Mouse (Mus musculus) MEL-GATA-1-ER (cell line): Measurements from ENCODE around the gene Cradd.

Experiments used
- DNase-seq: peaks from one replicate; pipeline ENCODE4 v3.0.0-alpha.2; 2012; ENCODE audit warnings: low read depth; ENCODE audit errors: extremely low read depth

Cradd gene

GRCm38 (mm10) chr10:95164949-95165348 lies 159.0 kb downstream of the Cradd start:
- DNase-seq = no peak

DNA sequence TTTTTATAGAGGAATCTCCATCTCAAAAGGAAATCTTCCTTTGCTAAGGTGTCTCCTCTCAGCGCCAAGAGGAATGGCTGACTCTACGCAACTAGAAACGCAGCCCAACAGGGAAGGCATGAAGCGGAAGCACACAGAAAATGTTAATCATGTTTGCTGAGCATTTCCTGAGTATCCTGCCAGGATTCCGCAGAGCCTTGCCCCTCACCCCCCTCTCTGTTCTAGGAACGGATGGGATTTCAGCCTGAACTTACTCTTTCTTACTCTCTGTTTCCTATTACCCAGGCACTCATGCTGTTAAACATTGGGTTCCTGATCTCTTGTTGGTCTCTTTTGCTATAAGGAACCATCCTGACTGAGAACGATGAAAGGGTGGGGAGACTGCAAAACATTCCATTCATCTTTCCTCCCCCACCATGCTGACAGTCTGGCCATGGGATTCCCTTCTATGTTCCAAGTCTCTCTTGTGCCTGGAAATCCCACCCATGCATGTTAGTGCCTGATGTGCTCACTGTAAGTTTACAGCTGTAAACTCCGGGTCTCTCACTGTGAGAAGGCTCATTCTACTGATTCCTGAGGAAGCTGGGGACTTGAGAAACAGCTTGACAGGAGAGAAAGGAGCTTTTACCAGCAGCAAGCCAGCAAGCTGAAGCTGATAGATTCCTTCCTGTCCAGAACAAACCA lies 161.1 kb downstream of the Cradd start:
- DNase-seq = no peak

DNA sequence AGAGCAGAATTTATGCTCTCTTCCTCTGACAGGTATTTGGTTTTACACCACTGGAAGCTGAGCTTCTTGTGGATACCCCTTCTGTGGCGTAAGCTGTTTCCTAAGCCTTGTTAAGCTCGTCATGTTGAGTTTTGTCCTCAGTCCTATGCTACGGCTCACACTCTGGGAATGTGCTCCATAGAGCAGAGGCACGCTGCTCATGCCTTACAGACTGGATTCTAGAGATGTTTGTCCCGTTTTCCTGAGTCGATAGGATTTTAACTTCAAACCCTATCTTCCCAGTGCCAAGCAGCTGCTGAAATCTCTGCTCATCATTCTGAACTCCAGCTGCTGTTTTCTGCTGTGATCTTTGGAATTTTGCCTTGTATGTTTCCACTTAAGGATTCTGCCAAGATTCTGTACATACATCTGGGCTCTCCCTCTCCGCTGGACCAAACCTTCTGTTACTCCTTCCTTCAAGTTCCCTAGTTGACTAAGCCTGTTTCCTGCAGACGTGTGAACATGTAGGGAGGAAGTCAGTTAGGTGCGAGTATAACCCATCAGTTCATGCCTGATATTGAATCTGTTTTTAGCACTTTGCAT lies 164.2 kb downstream of the Cradd start:
- no peak for DNase-seq

GRCm38 (mm10) chr10:95156410-95156809 lies 167.5 kb downstream of the Cradd start:
- no peak for DNase-seq

DNA sequence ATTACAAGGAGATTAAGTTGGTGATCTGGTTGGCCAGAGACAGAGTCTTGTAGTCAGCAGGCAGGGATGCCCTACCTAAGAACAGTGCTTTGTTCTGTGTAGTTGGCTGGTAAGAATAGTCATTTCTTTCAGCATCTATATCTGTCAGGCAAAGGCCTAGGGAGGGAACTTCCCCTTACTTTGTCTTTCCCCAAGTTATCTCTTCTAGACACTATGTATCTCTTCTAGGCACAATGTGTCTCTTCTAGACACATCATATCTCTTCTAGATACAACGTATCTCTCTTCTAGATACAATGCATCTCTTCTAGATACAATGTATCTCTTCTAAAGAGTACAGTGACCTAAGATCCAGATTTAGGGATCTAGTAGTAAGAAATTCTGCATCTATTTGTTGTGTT lies 169.3 kb downstream of the Cradd start:
- peak; percentile 72 for DNase-seq

- no peak for DNase-seq
Observed at GRCm38 (mm10) chr10:95153224-95153623, 170.7 kb downstream of the Cradd start.

GRCm38 (mm10) chr10:95152503-95152989 lies 171.4 kb downstream of the Cradd start:
- DNase-seq = no peak

GRCm38 (mm10) chr10:95151012-95151768 lies 172.7 kb downstream of the Cradd start:
- DNase-seq = peak; percentile 26

DNA sequence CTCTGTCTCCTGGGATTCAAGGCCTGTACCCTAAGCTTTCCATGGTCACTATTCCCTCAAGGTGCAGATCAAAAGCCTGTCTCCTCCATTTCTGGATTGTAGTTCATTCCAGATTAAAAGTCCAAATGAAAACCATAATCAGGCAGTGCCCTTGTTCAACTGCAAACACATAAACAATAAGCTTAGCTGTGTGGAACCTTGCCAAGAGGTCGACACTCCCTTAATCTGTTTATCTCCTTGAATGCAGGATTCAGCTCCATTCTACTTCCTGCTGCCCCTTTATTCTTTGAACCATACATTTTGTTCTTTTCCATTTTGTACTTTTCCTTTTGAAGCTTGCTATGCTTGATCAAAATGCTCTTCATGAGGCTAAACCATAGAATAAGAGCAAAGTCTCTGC lies 174.3 kb downstream of the Cradd start:
- peak; percentile 37 for DNase-seq

- no peak for DNase-seq
Observed at GRCm38 (mm10) chr10:95148641-95149040, 175.3 kb downstream of the Cradd start.

DNA sequence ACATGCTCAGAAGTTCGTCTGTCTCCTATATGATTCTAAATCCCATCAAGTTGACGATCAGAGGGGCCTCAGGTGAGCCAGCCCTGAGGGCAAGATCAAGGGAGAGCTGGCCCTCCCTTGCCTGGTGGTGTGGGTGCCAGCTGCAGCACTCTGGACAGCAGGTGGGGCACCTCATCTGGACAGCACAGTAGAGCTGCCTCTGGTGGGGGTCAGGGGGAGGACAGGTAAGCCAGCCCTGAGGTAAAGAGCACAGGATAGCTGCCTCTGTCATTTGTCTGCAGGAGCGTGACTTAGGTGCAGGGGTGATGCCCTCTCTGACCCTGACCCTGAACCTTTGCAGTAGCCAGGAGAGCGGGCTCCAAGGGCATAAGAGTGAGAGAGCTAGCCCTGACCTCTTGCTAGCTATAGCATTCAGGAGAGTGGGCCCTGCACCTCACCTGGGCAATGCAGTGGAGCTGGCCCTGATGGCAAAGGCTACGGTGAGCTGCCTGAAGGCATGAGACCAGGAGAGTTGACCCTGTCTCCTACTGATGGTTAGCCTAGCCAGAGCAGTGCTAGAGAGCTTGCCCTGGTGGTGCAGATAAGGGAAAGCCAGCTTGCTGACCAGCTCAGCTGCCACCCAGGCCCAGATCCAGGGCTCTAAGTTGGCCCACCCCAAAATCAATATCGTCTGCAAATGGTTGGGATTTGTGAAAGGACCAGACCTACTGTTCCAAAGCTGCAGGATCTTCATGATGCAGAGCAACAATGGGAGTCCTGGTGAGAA lies 176.6 kb downstream of the Cradd start:
- no peak for DNase-seq

GRCm38 (mm10) chr10:95146491-95146890 lies 177.4 kb downstream of the Cradd start:
- DNase-seq = no peak

DNA sequence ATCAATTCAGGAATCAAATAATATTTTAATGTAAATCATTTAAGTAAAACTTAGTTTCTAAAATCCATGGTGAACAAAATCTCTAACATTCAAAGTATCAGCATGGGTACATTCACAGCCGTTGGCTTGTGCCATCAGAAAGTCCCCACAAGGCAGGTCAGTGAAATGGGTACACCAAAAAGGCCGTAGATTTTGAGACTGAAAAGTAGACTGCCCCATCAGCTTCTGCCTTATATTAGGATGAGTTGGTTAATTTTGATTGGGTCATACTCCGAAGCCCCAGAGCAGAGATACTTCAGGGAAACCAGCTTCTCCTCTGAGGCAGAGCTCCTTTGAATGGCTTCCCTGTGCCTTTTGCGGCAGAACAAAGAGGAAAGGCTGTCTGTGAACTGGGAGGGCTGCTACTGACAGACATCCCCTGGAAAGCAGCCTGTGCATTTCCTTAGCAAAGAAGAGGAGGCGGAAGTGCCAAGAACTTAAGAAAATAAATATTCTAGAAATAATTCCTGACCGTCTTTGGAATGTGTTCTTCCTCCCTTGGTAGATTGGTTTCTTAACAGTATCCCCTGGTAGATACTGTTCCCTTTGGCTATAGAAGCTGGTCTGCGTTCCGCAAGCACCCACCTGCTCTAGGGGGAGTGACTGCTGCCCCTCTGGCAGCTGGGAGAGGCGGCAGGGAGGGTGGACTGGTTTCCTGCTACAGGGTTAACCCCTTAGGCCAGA lies 178.6 kb downstream of the Cradd start:
- no peak for DNase-seq

DNA sequence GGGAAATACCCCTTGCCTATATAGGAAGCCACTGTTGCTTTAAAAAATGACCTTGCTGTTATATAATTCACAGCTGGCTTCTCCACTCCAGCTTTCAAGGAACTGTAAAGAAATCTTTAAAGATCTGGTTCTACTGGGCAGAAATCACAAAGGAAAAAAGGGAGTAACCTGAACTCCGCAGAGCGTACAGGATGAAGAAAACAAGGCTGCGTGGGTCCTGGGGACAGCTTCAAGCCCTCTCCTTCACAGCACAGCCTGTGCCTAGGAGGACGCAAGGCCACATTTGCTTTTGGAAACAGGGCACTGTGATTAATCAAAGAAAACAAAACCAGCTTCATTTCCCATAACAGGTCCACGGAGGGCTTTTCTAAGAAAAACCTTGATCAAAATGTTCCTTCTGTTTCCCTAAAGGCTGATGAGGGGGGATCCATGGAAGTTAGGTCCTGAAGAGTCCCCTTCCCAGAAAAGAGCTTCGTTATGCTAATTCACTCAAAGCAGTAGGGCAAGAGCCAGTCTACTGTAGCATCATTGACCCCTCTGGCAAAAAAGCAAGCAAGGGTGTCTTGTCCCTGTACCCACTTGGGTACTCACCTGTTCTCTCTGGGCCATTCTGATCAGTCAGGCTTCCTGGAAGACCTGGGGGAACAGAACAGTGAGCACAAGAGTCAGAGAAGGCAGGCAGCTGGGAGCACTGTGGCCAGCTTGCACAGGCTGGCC lies 179.4 kb downstream of the Cradd start:
- DNase-seq = no peak

- no peak for DNase-seq
Observed at GRCm38 (mm10) chr10:95143446-95144114, 180.4 kb downstream of the Cradd start.

DNA sequence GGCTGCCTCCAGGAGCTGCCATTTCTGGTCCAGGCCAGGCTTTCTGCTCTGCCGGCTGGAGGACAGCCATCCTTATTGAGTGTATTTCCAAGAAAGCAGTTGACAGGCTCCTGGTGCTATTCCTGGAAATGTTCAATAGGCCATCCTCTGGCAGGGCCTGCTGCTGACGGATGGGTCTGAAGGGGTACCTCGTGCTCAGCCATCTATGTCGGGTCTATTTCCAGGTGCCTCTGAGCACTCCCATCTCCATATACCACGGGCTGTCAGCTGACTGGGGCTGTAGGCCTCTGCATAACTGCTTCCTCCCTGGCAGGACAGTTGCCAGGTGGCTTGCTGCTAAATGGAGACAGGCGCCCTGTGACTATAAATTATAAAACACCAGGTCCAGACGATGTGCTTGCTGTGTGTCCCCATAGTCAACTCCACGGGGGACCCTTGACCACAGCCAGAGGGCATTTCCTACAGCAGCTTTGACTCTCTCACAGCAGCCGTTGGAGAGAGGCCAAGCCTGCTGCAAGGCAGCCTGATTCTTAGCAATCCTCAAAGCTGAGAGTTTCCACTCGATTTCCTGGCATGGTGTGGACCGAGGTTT lies 181.0 kb downstream of the Cradd start:
- no peak for DNase-seq

GRCm38 (mm10) chr10:95141075-95141474 lies 182.9 kb downstream of the Cradd start:
- no peak for DNase-seq

DNA sequence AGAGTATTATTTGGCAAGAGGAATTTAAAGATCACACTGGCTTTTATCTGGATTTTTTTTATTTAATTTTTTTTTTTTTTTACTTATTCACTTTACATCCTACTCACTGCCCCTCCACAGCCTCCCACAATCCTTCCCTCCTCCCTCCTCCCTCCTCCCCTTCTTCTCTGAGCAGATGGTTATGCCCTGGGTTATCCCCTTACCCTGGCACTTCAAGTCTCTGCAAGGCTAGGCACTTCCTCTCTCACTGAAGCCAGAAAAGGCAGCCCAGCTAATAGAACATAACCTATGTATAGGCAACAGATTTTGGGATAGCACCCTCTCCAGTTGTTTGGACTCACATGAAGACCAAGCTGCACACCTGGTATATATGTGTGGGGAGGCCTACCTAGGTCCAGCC lies 183.7 kb downstream of the Cradd start:
- no peak for DNase-seq

DNA sequence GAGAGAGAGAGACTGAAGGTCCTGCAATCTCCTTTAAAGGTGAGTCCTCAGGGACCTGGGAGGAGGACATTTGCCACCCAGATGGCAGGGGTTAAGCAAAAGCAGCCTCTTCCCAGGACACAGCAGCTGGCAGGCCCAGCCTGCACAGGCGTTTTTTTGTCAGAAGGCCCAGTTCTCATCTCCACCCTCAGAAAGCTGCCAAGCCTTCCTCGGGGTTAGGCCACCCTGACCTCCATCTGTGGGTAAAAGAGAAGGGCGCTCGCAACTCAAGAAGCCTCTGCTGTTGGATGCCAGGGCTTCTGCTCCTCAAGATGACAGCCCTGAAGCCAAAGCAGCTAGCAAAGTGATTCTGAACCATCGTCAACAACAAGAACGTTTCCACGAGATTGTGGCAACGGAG lies 184.3 kb downstream of the Cradd start:
- DNase-seq = no peak
